Mouse (Mus musculus) retina, embryonic 14.5 days (tissue): ENCODE data around the gene Nr1h2.

Experiments used
- DNase-seq: peaks from one replicate; pipeline ENCODE4 v3.0.0-alpha.2; 2015; ENCODE audit warnings: low spot score

Gene Nr1h2

GRCm38 (mm10) chr7:44553826-44554225 is at the start of gene Nr1h2:
TSS of gene Nr1h2 (minus strand) at chr7:44553951.
- peak; percentile 97 for DNase-seq

GRCm38 (mm10) chr7:44603186-44603855 is 49.6 kb upstream of the Nr1h2 start:
- no peak for DNase-seq

GRCm38 (mm10) chr7:44602443-44602842 is 48.7 kb upstream of the Nr1h2 start:
- DNase-seq: peak; percentile 44

- DNase-seq: no peak
Measured at GRCm38 (mm10) chr7:44601646-44602045, 47.9 kb upstream of the Nr1h2 start.

- DNase-seq: no peak
Measured at GRCm38 (mm10) chr7:44600691-44601262, 47.0 kb upstream of the Nr1h2 start.

DNA sequence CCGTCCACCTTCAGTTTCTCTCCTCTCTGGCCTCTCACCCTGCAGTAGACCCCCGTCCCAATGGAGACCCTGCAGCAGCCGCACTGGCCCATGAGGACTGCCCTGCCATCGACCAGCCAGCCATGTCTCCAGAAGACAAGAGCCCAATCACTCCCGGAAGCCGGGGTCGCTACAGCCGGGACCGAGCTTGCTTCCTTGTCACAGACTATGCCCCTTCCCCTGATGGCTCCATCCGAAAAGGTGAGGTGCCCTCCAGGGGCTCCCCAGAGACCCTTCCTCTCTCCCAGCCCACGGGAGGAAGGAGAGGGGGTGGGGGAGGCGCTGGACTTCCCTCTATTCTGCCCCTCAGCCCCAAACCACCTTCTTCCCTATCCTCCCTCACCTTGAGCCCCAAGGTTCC is 44.6 kb upstream of the Nr1h2 start:
- no peak for DNase-seq

GRCm38 (mm10) chr7:44597666-44598065 is 43.9 kb upstream of the Nr1h2 start:
- no peak for DNase-seq

- DNase-seq: no peak
Measured at GRCm38 (mm10) chr7:44596996-44597538, 43.3 kb upstream of the Nr1h2 start.

DNA sequence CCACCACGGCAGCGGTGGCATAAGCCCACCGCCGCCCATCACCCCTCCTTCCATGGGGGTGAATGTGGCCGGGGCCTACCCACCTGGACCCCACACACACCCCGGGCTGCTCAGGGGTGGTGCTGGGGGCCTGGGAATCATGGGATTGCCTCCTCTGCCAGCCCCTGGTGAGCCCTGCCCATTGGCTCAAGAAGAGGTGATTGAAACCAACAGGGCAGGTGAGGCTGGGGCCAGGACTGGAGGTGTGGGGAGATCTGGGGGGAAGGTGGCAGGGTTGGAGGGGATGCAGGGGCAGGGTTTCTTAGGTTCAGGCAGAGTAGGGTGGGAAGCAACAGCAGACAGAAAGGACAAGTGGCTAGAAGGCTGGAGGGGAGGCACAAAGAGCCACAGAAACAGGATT is 42.3 kb upstream of the Nr1h2 start:
- DNase-seq: no peak

DNA sequence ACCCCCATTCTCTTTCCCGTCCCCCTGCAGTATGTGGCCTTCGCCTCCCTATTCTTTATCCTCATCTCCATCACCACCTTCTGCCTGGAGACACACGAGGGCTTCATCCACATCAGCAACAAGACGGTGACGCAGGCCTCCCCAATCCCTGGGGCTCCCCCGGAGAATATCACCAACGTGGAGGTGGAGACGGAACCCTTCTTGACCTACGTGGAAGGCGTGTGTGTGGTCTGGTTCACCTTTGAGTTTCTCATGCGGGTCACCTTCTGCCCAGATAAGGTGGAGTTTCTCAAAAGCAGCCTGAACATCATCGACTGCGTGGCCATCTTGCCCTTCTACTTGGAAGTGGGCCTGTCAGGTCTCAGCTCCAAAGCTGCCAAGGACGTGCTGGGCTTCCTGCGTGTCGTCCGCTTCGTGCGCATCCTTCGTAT is 41.4 kb upstream of the Nr1h2 start:
- no peak for DNase-seq

- no peak for DNase-seq
Measured at GRCm38 (mm10) chr7:44594291-44594690, 40.5 kb upstream of the Nr1h2 start.

GRCm38 (mm10) chr7:44593775-44594174 is 40.0 kb upstream of the Nr1h2 start:
- DNase-seq: peak; percentile 95

DNA sequence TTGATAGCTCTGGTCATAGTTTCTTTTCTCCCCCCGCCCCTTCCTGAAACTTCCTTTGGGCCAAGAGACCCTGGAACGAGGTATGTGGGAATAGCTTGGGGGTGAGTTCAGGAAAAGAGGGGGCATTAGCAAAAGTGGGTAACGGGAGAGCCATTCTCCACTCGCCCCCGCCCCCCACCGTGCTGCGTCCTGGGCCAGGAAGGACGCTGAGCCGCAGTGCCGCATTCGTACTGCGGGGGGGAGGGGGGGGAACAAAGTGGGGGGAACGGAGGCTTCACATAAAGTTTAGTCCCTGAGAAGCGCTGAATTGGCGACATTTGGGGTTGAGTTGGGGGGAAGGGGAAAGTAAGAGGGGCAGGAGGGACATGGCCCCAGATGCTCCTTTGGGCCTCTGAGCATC is 39.3 kb upstream of the Nr1h2 start:
- no peak for DNase-seq

GRCm38 (mm10) chr7:44591348-44592116 is 37.8 kb upstream of the Nr1h2 start:
- DNase-seq: no peak

GRCm38 (mm10) chr7:44590402-44591347 is 36.9 kb upstream of the Nr1h2 start, which contains the start of gene Kcnc3:
TSS of gene Kcnc3 (plus strand) at chr7:44590664.
- peak; percentile 93 for DNase-seq

DNA sequence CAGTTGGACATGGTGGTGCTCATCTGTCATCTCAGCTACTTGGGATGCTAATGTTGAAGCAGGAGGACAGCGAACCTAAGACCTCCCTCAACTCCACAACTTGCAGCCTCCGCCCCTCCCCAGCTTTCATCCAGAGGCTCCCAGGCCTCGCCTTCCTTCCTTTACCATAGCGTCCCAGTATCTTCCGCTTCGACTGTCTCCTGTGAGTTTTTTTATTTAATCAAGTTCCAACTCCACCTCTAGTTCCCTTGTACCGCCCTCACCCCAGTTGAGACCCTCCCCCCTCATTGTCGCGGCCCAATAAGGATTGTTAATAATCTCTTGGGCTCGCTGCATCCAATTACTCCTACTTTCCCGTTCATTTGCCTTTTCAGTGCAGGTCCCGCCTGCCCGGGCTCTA is 36.2 kb upstream of the Nr1h2 start:
- DNase-seq: no peak

- peak; percentile 81 for DNase-seq
Measured at GRCm38 (mm10) chr7:44589149-44589548, 35.4 kb upstream of the Nr1h2 start.

DNA sequence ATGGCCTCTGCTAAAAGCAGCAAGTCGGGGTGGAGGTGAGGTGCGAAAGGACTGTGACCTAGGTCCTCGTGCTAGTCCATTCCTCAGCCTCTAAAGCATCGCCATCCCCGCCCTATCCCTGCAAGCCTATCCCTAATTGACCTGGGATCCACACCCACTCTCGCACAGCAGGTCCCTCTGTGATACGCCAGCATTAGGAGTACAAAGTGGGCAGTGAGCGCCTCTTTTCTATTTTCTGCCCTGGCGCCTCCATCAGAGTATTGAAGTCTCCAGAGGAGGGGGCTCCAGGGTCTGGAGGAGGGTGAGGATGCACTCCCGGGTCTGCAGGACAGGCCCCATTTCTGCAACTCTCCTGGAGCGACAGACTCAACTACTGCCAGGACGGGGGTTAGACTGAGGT is 34.6 kb upstream of the Nr1h2 start:
- no peak for DNase-seq

DNA sequence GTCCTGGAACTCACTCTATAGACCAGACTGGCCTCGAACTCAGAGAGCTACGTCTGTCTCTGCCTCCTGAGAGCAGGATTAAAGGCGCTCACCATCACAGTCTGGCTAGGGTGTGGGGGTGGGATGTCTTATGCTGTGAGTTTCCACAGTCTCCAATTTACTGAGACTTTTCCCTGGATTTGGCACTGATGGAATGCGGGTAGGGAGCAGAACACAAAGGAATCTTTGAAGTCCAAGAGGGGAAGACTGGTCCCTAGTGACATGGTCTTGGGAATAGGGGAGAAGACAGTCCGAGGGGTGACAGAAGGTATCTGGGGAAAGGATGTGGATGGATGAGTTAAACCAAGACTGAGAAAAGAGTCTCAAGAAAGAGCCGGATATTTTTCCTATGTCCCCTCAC is 33.9 kb upstream of the Nr1h2 start:
- DNase-seq: no peak

DNA sequence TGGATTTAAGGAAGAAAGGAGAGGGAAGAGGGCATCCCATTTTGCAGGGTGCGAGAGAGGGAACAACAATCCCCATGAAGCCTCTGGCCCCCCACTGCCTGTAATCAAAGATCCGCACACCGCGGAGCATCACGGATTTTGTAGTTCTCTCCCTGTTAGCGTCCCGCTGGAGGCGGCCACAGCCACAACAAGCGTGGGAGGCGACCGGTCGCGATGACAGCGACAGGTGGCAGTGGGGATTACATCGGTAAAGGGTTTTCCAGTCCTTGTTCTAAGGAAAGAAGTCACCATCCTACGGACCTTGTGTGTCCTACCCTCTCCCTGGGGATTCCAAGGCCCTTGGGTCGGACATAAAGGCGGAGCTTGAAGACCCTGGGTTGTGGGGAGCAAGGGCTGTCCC is 33.2 kb upstream of the Nr1h2 start:
- DNase-seq: peak; percentile 85

GRCm38 (mm10) chr7:44586518-44586917 is 32.8 kb upstream of the Nr1h2 start:
- DNase-seq: peak; percentile 72

DNA sequence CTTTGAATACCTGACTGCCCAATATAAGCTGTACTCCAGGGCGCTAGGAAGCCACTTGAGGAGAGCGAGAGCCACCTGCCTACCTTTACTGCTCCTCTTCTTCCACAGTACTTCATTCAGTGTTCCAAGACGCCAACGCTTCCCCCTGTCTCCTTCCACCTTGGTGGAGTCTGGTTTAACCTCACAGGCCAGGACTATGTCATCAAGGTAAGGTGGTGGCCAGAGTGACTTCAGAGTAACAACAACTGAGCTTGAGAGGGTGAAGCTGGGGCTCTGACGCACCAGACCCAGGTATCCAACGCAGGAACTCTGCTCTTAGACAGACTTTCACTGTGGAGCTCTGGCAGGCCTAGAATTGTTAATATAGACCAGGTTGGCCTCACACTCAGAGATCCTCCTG is 31.9 kb upstream of the Nr1h2 start:
- no peak for DNase-seq
